12 mouse cellular contexts compared by ENCODE assay signal in genomic region chr12:77131328-77131727, GRCm38 (mm10).
DNase-seq lines count a peak whose midpoint lies in the region; ATAC-seq and TF ChIP-seq lines count a peak whose summit lies in the region.
"Had no signal": no experiment of that assay in that cellular context is flagged by ENCODE, and none has a peak within 500 bp of the region (broad histone marks: within the 10 kb centered on the region; RNA-seq: fewer than 3 reads in every experiment).

No protein-coding gene starts in this region.

- no peak for TF ChIP-seq CTCF in stomach, postnatal 0 days (IDR thresholded peaks at IDR 0.05; ENCODE audit: low read depth)
- no peak for TF ChIP-seq CTCF in thymus, adult 2 months (IDR thresholded peaks at IDR 0.05; ENCODE audit: borderline replicate concordance, control insufficient read depth, extremely low read depth, insufficient read depth, low read length, poor library complexity)

- no peaks in the 10 kb centered on the region for H3K9me3 ChIP-seq in intestine, embryonic 16.5 days (ENCODE audit: control insufficient read depth, low read length)
- H3K9me3 ChIP-seq in stomach, postnatal 0 days (ENCODE audit: control insufficient read depth, low read length): no peaks in the 10 kb centered on the region
- no peaks in the 10 kb centered on the region for H3K9me3 ChIP-seq in liver, embryonic 12.5 days (replicated peaks)
- H3K9me3 ChIP-seq: heart, embryonic 13.5 days had no signal

- peak; percentile 21; the same call in 1 of the 2 replicates for ATAC-seq in intestine, embryonic 16.5 days
- ATAC-seq in stomach, postnatal 0 days (ENCODE audit: low FRiP score, low TSS enrichment): peak; percentile 90
- no peak for ATAC-seq in liver, embryonic 12.5 days
- ATAC-seq: forebrain, postnatal 0 days had no signal

- H3K4me2 ChIP-seq in intestine, embryonic 16.5 days (ENCODE audit: low read depth, low read length): no peak overlapping the region
- H3K4me2 ChIP-seq in stomach, postnatal 0 days (replicated peaks; ENCODE audit: low read depth): no peak overlapping the region
- H3K4me2 ChIP-seq in liver, embryonic 12.5 days: no peak overlapping the region
- H3K4me2 ChIP-seq: heart, embryonic 13.5 days had no signal

- TF ChIP-seq EP300 in stomach, postnatal 0 days (optimal IDR thresholded peaks at IDR 0.05): no peak

- H3K4me3 ChIP-seq in intestine, embryonic 16.5 days (ENCODE audit: low read length): no peak overlapping the region
- H3K4me3 ChIP-seq in stomach, postnatal 0 days (ENCODE audit: low read depth, low read length): no peak overlapping the region
- H3K4me3 ChIP-seq in liver, embryonic 12.5 days: no peak overlapping the region
- H3K4me3 ChIP-seq in thymus, adult 2 months (ENCODE audit: control insufficient read depth, insufficient read depth, low read length): no peak overlapping the region
- H3K4me3 ChIP-seq: heart, embryonic 13.5 days had no signal

- peak; percentile 30 for DNase-seq in urinary bladder, postnatal 14 days (ENCODE audit: low spot score)
- DNase-seq in urinary bladder, adult 2 months (ENCODE audit: low spot score): no peak
- DNase-seq in adipocyte (ENCODE audit: low spot score): peak; percentile 44
- DNase-seq in stomach, postnatal 0 days (ENCODE audit: low spot score): peak; percentile 70
- DNase-seq in layer of hippocampus, postnatal 36 days: no peak
- no peak for DNase-seq in thymus, adult 2 months
- DNase-seq: forebrain, postnatal 0 days; left cerebral cortex, postnatal 4 days had no signal

- no peaks in the 10 kb centered on the region for H3K36me3 ChIP-seq in intestine, embryonic 16.5 days (ENCODE audit: control insufficient read depth, insufficient read depth, low read length)
- no peaks in the 10 kb centered on the region for H3K36me3 ChIP-seq in stomach, postnatal 0 days (ENCODE audit: control insufficient read depth, insufficient read depth, low read length)
- no peaks in the 10 kb centered on the region for H3K36me3 ChIP-seq in liver, embryonic 12.5 days
- no peaks in the 10 kb centered on the region for H3K36me3 ChIP-seq in thymus, adult 2 months (ENCODE audit: control insufficient read depth, insufficient read depth, low read length)
- H3K36me3 ChIP-seq: heart, embryonic 13.5 days had no signal

- TF ChIP-seq POLR2A in thymus, adult 2 months (IDR thresholded peaks at IDR 0.05; ENCODE audit: control insufficient read depth, extremely low read depth, insufficient read depth, low read length, poor library complexity): no peak

- H3K4me1 ChIP-seq in intestine, embryonic 16.5 days (ENCODE audit: control insufficient read depth, insufficient read depth, low read length): no peaks in the 10 kb centered on the region; the same call in 1 of the 2 replicates
- H3K4me1 ChIP-seq in stomach, postnatal 0 days (replicated peaks; ENCODE audit: control insufficient read depth, insufficient read depth): no peaks in the 10 kb centered on the region
- H3K4me1 ChIP-seq in liver, embryonic 12.5 days: peaks cover 16% of the 10 kb centered on the region
- H3K4me1 ChIP-seq in thymus, adult 2 months (replicated peaks; ENCODE audit: control insufficient read depth, insufficient read depth, low read length): peaks cover 19% of the 10 kb centered on the region

- H3K9ac ChIP-seq in intestine, embryonic 16.5 days (ENCODE audit: low read depth, low read length): no peak overlapping the region
- no peak overlapping the region for H3K9ac ChIP-seq in stomach, postnatal 0 days (ENCODE audit: low read length)
- no peak overlapping the region for H3K9ac ChIP-seq in liver, embryonic 12.5 days
- H3K9ac ChIP-seq: forebrain, postnatal 0 days; heart, embryonic 13.5 days had no signal

- no peak overlapping the region for H3K27ac ChIP-seq in intestine, embryonic 16.5 days (ENCODE audit: low read length)
- H3K27ac ChIP-seq in stomach, postnatal 0 days (replicated peaks): no peak overlapping the region
- no peak overlapping the region for H3K27ac ChIP-seq in liver, embryonic 12.5 days
- no peak overlapping the region for H3K27ac ChIP-seq in thymus, adult 2 months (ENCODE audit: control insufficient read depth, insufficient read depth, low read length)
- H3K27ac ChIP-seq: heart, embryonic 13.5 days; kidney, postnatal 0 days had no signal

- H3K27me3 ChIP-seq in intestine, embryonic 16.5 days (replicated peaks; ENCODE audit: control insufficient read depth, insufficient read depth, low read length): no peaks in the 10 kb centered on the region
- no peaks in the 10 kb centered on the region for H3K27me3 ChIP-seq in stomach, postnatal 0 days (ENCODE audit: control insufficient read depth, insufficient read depth, low read length)
- no peaks in the 10 kb centered on the region for H3K27me3 ChIP-seq in liver, embryonic 12.5 days (replicated peaks)
- no peaks in the 10 kb centered on the region for H3K27me3 ChIP-seq in thymus, adult 2 months (ENCODE audit: control insufficient read depth, insufficient read depth, low read length)
- H3K27me3 ChIP-seq: heart, embryonic 13.5 days had no signal

- 44% methylated on average over 7 of the region's 7 CpGs for WGBS in intestine, embryonic 16.5 days
- 39% methylated on average over 7 of the region's 7 CpGs for WGBS in stomach, postnatal 0 days
- WGBS in liver, embryonic 12.5 days (ENCODE audit: insufficient replicate concordance): 22% methylated on average over 7 of the region's 7 CpGs
- 12% methylated on average over 7 of the region's 7 CpGs for WGBS in thymus, adult 2 months

Comparison
In these comparisons a context has a peak if more than half of its experiments do, and no peak if none do; other contexts are left out.
1. DNase-seq: peak in urinary bladder, postnatal 14 days (single experiment), adipocyte (single experiment) and stomach, postnatal 0 days (single experiment); none in urinary bladder, adult 2 months (single experiment), layer of hippocampus, postnatal 36 days (0 of 2) and thymus, adult 2 months (single experiment).